Mouse (Mus musculus): ENCODE data around the gene 1700001K19Rik.
A peak's percentile ranks its signal among the peaks of the same experiment; 100 is the strongest.
"Not testable (repeated sequence)": the region's sequence is repeated elsewhere in the genome, so short reads cannot be mapped to it uniquely, and the experiment has no call there.

The 1700001K19Rik gene

GRCm38 (mm10) chr12:110682561-110683299, at the start of gene 1700001K19Rik:
1700001K19Rik (minus strand) TSS chr12:110682619.
- DNase-seq (ENCODE audit: low spot score in 2 of 2) = no peak

- no peak for DNase-seq (ENCODE audit: low spot score in 2 of 2)
Observed at GRCm38 (mm10) chr12:110726428-110726827, 44.0 kb upstream of the 1700001K19Rik start.

- no peak for DNase-seq (ENCODE audit: low spot score in 2 of 2)
Observed at GRCm38 (mm10) chr12:110725489-110725888, 43.1 kb upstream of the 1700001K19Rik start.

GRCm38 (mm10) chr12:110725051-110725450, 42.6 kb upstream of the 1700001K19Rik start:
- no peak for DNase-seq (ENCODE audit: low spot score in 2 of 2)

GRCm38 (mm10) chr12:110716004-110716403, 33.6 kb upstream of the 1700001K19Rik start:
- DNase-seq (ENCODE audit: low spot score in 2 of 2) = no peak

GRCm38 (mm10) chr12:110714215-110714614, 31.8 kb upstream of the 1700001K19Rik start:
- DNase-seq (ENCODE audit: low spot score in 2 of 2) = no peak

- no peak for DNase-seq (ENCODE audit: low spot score in 2 of 2)
Observed at GRCm38 (mm10) chr12:110713784-110714183, 31.4 kb upstream of the 1700001K19Rik start.

GRCm38 (mm10) chr12:110711270-110711669, 28.9 kb upstream of the 1700001K19Rik start:
- DNase-seq (ENCODE audit: low spot score in 2 of 2) = no peak

GRCm38 (mm10) chr12:110707451-110707850, 25.0 kb upstream of the 1700001K19Rik start:
- DNase-seq (ENCODE audit: low spot score in 2 of 2) = no peak

- peak in 1 of 2 experiments; percentile 18 for DNase-seq (ENCODE audit: low spot score in 2 of 2)
Observed at GRCm38 (mm10) chr12:110706337-110707231, 24.2 kb upstream of the 1700001K19Rik start.

- DNase-seq (ENCODE audit: low spot score in 2 of 2) = not testable (repeated sequence)
Observed at GRCm38 (mm10) chr12:110705419-110705818, 23.0 kb upstream of the 1700001K19Rik start.

GRCm38 (mm10) chr12:110703682-110704081, 21.3 kb upstream of the 1700001K19Rik start:
- DNase-seq (ENCODE audit: low spot score in 2 of 2) = no peak

GRCm38 (mm10) chr12:110703008-110703471, 20.6 kb upstream of the 1700001K19Rik start:
- peak; percentile 60 to 84 for DNase-seq (ENCODE audit: low spot score in 2 of 2)

- no peak for DNase-seq (ENCODE audit: low spot score in 2 of 2)
Observed at GRCm38 (mm10) chr12:110702556-110702955, 20.1 kb upstream of the 1700001K19Rik start, which contains the start of gene Hsp90aa1. Hsp90aa1 (minus strand) TSS chr12:110702728.

GRCm38 (mm10) chr12:110701363-110701762, 18.9 kb upstream of the 1700001K19Rik start:
- not testable (repeated sequence) for DNase-seq (ENCODE audit: low spot score in 2 of 2)

GRCm38 (mm10) chr12:110700730-110701129, 18.3 kb upstream of the 1700001K19Rik start:
- DNase-seq (ENCODE audit: low spot score in 2 of 2) = no peak

GRCm38 (mm10) chr12:110699171-110699547, 16.7 kb upstream of the 1700001K19Rik start:
- DNase-seq (ENCODE audit: low spot score in 2 of 2) = no peak

- DNase-seq (ENCODE audit: low spot score in 2 of 2) = no peak
Observed at GRCm38 (mm10) chr12:110698523-110699170, 16.2 kb upstream of the 1700001K19Rik start.

GRCm38 (mm10) chr12:110698080-110698479, 15.7 kb upstream of the 1700001K19Rik start:
- no peak for DNase-seq (ENCODE audit: low spot score in 2 of 2)

GRCm38 (mm10) chr12:110697457-110697856, 15.0 kb upstream of the 1700001K19Rik start:
- DNase-seq (ENCODE audit: low spot score in 2 of 2) = no peak

- no peak for DNase-seq (ENCODE audit: low spot score in 2 of 2)
Observed at GRCm38 (mm10) chr12:110696975-110697400, 14.6 kb upstream of the 1700001K19Rik start.

All from natural killer cell, adult 2 months (primary cell).